ENCODE assay signal across 10 mouse cellular contexts in genomic region chr15:84312878-84313565, GRCm38 (mm10). TPM values are rescaled to one million over a fixed set of nuclear protein-coding genes. Genes with fewer than 3 reads are reported as not detected.
DNase-seq lines count a peak whose midpoint lies in the region; ATAC-seq and TF ChIP-seq lines count a peak whose summit lies in the region.
"Had no signal": no experiment of that assay in that cellular context is flagged by ENCODE, and none has a peak within 500 bp of the region (broad histone marks: within the 10 kb centered on the region; RNA-seq: fewer than 3 reads in every experiment).

No protein-coding gene starts in this region.

- H3K4me3 ChIP-seq in layer of hippocampus, adult 2 months, result no peak overlapping the region
- no peak overlapping the region for H3K4me3 ChIP-seq in liver, postnatal 0 days (ENCODE audit: low read depth, low read length)

- H3K27me3 ChIP-seq in liver, postnatal 0 days (ENCODE audit: insufficient read depth, low read length), result no peaks in the 10 kb centered on the region

- peak; percentile 14; the same call in 1 of the 2 replicates for ATAC-seq in liver, postnatal 0 days

- H3K9me3 ChIP-seq in liver, postnatal 0 days (ENCODE audit: low read length), result no peaks in the 10 kb centered on the region

- no peak for TF ChIP-seq CTCF in layer of hippocampus, adult 2 months (conservative IDR thresholded peaks at IDR 0.05)
- no peak for TF ChIP-seq CTCF in liver, postnatal 0 days (IDR thresholded peaks at IDR 0.05; ENCODE audit: low read depth)

- intact Hi-C loops in gastrocnemius, postnatal 36 days (cut with DNase I), result no loop called here

- peak; percentile 56 for DNase-seq in gastrocnemius, adult 18-20 months (ENCODE audit: low spot score)
- no peak for DNase-seq in gastrocnemius, postnatal 36 days
- DNase-seq in layer of hippocampus, adult 2 months (ENCODE audit: low spot score in 2 of 2), result no peak
- DNase-seq in layer of hippocampus, adult 9-11 months, result no peak
- DNase-seq in embryo, embryonic 11 days, result peak; percentile 58
- peak; percentile 60 for DNase-seq in liver, postnatal 0 days
- DNase-seq in MN1 (ENCODE audit: low spot score), result no peak
- DNase-seq in cerebellum, adult 18-20 months, result no peak
- DNase-seq: kidney, adult 11 months; lung, postnatal 14 days had no signal

- WGBS in liver, postnatal 0 days (ENCODE audit: insufficient replicate concordance), result 46% methylated on average over 9 of the region's 10 CpGs

- H3K36me3 ChIP-seq in liver, postnatal 0 days (replicated peaks; ENCODE audit: insufficient read depth, low read length), result 0 out of 2 replicates have a peak, but pooled peaks cover 4% of the 10 kb centered on the region

- no peak for TF ChIP-seq EP300 in liver, postnatal 0 days (IDR thresholded peaks at IDR 0.05; ENCODE audit: low read depth)

- H3K4me2 ChIP-seq in liver, postnatal 0 days (ENCODE audit: low read depth, low read length), result peak overlapping the region; percentile 30

- H3K4me1 ChIP-seq in liver, postnatal 0 days (ENCODE audit: insufficient read depth), result peaks cover 40% of the 10 kb centered on the region

- H3K9ac ChIP-seq in liver, postnatal 0 days (replicated peaks), result no peak overlapping the region

- H3K27ac ChIP-seq in layer of hippocampus, adult 2 months, result peak overlapping the region; percentile 80
- H3K27ac ChIP-seq in liver, postnatal 0 days (ENCODE audit: low read depth), result peak overlapping the region; percentile 74

RNA-seq across cellular contexts. Expression of gene Parvg, which starts 10.8 kb away (rescaled TPM):
- 1 to 10 TPM; 1.0 to 1.4 TPM for total RNA-seq in gastrocnemius, adult 18-20 months (2021)
- under 1 TPM; 0.74 to 0.97 TPM for total RNA-seq in gastrocnemius, postnatal 36 days (2021)
- 10 to 100 TPM; 20.9 to 26.6 TPM for total RNA-seq in layer of hippocampus, adult 2 months (2021)
- polyA plus RNA-seq in liver, postnatal 0 days (2015; fragmentation: Nextera tagmentation; extraction: Ambion mirVana), result 11.9 and 13.4 TPM in 2 replicates

Comparison
In these comparisons a context has a peak if more than half of its experiments do, and no peak if none do; other contexts are left out.
1. DNase-seq: peak in gastrocnemius, adult 18-20 months (single experiment), embryo, embryonic 11 days (single experiment) and liver, postnatal 0 days (single experiment); none in gastrocnemius, postnatal 36 days (0 of 2), layer of hippocampus, adult 2 months (0 of 2), layer of hippocampus, adult 9-11 months (single experiment), MN1 (single experiment) and cerebellum, adult 18-20 months (0 of 2).
2. RNA of gene Parvg, which starts 10.8 kb away (total RNA-seq): 20.9 to 26.6 TPM in layer of hippocampus, adult 2 months; 1.0 to 1.4 TPM in gastrocnemius, adult 18-20 months and 0.74 to 0.97 TPM in gastrocnemius, postnatal 36 days; every median in the first group is over 4 times any median in the second.